Mouse (Mus musculus): ENCODE results near the gene 2310022B05Rik.

Gene 2310022B05Rik

DNA sequence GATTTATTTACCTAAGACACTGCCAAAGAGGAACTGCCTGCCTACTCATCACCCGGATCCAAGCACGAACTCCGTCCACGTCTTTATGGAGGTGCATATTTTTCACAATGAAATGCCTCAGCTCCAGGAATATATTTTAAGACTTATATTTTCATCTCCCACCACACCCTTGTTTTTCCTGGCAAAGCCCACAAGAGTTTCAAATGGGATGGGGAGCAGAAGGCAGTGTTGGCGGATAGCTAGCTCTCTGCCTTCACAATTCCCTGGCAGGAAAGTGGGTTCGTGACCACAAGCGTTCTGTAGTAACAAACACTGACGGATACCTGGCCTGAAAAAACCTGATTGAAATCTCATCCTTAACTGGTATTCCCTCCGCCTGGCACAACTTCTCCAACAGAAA, 1.4 kb downstream of the 2310022B05Rik start:
- no peak for DNase-seq (ENCODE audit: low read depth, low spot score)

DNA sequence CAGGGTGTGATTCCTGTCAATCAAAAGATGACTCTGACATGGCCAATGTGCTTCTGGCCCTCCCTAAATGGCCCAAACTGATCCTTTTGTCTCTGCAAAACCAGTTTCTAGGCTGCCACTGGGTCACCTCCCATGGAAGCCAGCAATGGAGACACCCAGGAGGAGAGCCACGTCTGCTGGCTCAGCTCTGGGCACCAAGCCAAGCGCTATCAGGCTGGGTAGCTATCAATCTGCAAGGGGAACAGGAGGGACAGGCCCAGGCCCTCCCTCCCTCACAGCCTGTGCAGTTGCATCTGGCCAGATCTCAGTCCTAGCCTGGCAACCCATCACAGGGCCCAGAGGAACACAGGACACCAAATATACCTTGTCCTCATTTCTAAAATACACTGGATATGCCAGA, 4.8 kb downstream of the 2310022B05Rik start:
- DNase-seq (ENCODE audit: low read depth, low spot score): no peak

DNA sequence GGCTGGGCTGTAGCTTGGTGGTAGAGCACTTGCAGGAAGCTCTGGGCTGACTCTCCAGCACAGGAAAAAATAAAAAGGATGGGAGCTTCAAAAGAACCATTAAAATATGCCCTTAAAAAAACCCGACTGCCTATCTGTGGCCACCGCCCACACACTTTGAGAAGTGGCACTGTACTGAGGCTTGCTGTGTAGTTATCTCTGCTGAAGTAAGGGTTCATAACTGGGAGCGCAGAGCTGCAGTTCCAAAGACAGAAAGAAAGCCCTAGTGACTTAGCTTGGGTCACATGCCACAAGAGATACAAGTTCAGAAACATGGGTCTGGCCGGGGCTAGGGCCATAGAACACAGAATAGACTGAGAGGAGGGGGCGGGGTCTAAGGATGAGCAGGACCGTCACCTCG, 5.2 kb downstream of the 2310022B05Rik start:
- no peak for DNase-seq (ENCODE audit: low read depth, low spot score)

DNA sequence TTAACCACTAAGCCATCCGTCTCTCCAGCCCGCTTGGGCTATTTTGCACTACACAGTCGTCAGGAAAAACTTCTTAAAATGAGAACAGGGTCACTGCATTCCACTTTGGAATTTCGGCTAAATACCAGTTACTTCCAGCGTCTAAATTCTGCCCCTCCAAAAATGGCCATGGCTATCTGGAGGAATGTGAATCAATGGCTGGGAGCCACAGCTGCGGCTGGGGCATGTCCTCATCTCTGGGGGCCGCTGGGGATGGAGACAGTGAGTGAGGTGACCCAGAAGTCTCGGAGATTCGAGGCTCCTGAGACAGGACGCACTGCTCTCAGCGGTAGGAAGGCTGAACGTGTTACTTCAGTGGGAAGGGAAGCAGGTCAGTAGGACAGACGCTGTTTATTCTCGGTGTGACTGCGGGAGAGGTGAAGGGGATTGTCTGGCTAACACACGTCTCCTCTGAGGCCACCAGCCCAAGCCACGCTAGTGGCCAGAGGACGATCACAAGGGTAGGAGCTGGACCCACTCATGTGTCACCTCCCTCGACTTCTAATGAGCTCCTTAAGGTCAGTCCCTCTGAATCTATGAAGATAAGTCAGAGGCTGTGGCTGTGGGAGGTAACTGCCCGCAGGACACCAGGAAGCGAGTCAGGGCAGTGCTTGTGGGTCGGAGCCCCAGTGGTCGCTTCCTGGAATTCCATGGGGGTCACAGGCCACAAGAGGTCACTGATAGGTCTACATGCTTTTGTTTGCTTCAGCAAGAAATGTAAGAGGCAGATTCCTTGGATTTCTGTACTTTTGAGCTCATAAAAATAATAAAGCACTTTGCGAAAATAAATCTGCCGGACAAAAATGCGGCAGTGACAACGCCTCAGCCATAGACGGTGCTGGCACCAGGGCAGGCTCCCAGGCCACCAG, 9.3 kb downstream of the 2310022B05Rik start:
- DNase-seq (ENCODE audit: low read depth, low spot score): peak; percentile 68

DNA sequence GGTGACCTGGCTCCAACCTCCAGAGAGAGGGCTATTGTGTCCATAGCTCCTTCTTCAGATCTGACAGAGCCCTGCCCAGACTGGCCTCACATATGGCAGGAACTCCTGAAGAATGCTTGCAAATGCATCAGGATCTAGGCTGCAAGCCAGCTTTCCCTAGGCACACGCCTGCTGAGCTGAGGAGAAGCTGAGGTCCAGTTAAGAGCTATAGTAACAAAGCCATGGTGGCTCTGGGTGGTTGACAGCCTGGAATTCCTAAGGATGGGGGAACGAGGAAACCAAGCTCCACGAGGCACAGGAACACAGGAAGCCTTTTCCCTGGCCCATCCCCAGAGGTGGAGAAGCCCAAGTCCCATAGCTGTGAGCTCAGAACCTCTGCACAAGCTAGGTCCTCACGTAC, 10.6 kb downstream of the 2310022B05Rik start:
- DNase-seq (ENCODE audit: low read depth, low spot score): peak; percentile 47

DNA sequence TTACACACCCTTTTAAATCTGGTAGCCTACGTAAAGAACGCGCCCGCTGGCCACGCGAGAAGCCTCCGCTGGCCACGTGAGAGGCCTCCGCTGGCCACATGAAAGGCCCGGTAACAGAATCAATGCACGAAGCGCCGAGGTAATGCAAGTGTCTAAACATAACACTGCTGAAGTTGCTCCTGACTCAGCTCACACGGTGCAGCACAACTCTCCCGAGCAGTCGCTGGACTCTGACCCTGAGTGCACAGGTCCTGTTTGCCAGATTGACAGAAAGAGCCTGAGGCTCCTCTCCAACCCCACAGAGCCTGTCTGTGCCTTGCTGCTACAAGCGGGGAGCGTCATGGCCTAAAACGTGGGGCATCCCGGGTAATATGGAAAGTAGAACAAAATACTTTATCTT, 11.4 kb downstream of the 2310022B05Rik start:
- DNase-seq (ENCODE audit: low read depth, low spot score): no peak

DNA sequence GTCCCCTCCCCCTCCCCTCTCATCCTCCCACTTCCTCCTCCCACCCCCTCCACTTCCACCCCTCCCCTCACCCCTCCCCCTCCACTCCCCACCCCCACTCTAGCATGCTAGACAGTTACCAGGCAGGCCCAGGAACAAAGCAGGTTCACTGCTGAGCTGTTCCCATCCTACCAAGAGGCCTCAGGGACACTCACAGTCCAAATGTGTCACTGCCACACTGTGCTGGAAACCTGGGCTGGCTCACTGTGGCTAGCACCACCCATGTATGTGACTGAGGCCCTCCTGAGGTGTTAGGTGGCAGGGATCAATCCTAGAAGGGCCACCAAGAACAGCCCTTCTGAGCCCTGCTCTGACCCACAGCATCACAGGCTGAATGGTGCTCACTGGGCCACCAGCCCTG, 14.9 kb downstream of the 2310022B05Rik start:
- DNase-seq (ENCODE audit: low read depth, low spot score): no peak

DNA sequence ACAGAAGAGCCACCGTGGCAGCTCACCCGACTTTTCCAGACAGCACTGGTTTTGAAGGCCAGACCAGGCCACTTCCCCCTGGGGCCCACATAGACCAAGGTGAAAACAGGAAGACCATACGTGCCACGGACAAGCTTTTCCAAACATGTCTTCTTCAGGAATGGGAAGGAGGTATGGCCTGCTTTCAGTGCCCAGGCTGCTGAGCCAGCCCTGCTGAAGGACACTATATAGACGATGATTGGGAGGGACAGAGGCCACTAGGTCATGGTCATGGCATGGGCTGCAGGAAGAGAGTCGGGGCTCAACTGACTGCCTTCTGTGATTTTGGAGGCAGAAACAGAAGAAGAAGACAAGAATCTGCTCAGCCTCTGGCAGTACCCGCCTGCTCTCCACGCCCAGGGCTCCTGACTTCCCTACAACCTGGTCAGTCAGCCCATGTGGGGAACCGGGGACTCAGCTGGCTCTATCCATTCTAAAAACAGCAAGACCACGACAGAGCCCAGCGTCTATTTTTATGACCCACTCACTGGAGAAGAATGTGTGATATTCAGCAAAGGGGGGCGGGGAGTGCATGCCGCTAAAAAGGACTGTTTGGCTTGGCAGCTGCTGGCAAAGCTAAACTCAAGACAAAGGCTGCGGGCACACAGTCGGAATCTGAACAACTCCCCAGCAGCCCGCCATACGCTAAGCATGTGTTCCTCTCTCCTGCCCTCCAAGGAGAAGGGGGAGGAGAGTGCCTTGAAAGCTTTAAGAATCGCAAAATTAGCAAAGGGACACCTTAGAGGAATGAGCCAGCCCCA, 19.4 kb downstream of the 2310022B05Rik start:
- peak; percentile 55 for DNase-seq (ENCODE audit: low read depth, low spot score)

DNA sequence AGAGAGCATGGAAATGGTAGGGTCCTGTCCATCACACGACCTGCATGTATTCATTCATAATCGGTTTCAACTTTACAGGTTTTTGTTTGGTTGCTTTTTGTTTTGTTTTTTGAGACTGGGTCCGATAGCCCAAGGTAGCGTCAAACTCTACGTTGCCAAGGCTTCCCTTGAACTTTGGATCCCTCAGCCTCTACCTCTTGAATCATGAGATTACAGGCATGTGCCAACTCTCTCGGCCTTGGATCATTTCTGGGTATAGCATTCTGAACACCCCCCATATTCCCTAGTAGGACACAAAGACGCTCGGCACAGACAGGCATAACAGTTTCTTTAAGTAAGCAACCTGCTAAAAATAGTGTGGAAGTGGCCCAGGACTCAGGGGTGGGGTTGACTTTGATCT, 21.6 kb downstream of the 2310022B05Rik start:
- DNase-seq (ENCODE audit: low read depth, low spot score): no peak

DNA sequence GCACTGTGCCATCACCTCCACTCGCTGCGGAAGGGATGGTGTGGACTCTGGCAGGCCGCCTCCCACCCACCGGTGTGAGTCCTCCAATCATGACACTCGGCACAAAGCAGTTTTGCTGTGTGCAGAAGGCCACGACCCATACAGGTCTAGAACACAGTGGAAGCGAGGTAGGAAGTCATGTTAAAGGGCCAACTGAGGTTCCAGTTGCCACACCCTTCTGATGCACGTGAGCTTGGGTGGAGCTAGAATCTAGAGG, 28.0 kb downstream of the 2310022B05Rik start:
- no peak for DNase-seq (ENCODE audit: low read depth, low spot score)

DNA sequence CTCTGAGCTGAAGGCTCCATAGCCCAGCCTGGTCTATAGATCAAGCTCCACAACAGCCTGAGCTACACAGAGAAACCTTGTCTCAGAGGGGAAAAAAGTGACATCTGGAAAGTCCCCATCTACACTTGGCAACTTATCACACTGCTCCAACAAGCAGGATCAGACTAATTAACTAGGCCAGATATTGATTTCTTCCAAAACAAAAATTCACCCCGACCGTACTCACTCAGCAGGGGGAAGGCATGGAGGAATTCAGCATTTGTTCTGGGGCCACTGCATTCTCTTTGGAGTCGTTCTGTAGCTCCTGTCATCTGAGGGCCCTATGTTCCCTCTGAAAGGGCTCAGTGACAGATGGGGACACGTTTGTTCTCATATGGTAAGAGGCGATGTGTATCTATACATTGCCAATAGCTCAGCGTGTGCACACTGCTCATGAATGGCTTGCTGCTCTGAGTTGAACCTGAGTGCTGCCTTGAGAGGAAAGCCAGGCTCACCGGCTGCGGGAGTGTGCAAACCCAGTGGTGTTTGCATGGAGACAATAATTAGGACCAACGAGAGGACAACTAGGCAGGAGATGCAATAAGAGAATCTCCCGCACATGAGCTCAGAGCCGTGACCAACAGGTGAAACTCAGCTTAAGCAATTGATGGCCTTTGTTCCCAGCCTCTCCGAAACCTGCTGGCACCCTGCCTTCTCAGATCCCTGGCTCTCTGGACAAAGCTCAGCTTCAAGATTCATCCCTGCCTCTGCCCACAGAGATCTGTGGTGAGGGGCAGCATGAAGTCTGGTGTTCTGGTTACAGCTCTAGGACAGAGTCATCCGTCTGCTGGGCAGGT, 28.5 kb downstream of the 2310022B05Rik start:
- DNase-seq (ENCODE audit: low read depth, low spot score): no peak

DNA sequence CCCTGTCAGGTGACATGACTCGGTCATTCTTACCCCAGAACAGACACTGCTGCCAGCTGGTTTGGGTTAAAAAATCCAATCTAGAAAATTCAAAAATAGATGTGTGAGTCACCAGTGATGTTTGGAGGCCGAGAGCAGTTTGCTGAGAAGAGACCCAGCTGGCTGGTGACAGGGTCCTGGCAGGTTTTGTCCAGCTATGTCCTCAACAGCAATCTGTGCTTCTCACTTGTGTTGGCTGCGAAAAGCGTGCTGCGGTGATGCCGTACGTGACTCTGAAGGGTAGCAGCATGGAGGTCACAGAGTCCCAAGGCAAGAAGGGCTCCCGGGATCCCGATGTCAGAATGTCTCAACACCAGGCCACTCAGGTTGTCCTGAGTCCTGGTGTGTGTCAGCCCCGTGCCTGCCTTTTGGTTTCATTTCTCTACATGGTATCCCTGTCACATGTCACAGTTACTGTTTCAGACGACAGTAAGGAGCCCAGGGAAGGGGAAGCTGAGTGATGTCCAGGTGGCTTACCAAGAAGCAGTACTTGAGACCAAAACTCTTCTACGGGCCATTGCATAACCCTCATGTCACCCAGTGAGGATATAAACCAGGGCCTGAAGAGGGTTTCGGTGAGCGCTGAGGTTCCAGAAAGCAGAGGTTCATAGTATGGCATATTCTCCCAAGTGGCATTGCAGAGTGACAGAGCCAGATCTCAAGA, 30.0 kb downstream of the 2310022B05Rik start:
- no peak for DNase-seq (ENCODE audit: low read depth, low spot score)

DNA sequence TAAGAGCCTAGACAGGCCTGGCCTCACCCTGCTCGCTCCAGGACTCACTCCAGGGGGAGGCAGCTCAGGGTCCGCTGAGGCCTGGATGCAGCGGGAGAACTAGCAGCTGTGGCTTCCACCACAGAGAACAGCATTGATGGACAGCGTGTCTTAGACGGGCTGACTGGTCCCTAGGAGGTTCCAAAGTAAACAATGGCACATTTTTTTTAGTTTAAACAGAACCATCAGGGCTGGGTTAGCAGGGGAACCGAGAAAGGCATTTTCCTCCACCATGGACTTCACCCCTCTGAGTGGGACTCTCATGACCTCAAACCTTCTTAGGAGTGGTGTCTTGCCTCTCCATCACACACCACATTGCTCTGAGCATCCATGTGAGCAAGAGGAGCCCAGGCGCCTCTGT, 31.2 kb downstream of the 2310022B05Rik start:
- DNase-seq (ENCODE audit: low read depth, low spot score): no peak

DNA sequence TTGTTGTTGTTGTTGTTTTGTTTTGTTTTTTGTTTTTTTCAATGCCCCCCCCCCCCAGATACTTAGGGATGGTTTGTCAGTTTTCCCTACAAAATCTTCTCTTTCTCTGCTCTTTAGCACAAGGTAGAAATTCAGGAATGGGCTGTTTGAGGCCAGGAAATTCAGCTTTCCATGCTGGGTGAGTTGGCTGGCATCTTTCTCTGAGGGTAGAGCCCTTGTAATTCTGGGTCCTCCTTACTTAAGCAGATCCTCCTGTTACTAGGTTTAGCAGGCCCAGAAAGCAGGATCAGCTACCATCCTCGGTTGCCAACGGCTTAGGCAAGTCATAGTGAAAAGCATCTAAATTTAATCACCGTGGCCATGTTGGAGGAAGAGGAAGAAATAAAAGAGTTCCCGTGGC, 32.3 kb downstream of the 2310022B05Rik start:
- no peak for DNase-seq (ENCODE audit: low read depth, low spot score)

DNA sequence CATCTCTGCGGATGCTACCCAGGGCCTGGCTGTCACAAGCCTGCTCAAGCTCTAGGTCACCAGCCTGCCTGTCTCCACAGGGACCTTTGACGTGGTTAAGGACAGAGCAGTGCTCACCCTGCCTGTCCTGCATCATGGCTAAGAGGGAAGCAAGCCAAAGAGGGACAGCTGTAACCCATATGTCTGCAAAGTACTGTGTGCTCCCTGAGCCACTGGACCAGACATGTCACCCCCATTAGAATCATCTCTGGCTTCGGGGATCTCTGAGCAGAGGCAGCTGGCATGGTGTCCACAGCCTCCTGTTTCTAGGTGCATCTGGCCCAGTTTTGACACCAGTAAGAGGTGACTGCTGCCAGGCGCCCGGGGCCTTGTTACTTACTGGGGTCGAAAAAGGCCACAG, 32.7 kb downstream of the 2310022B05Rik start:
- DNase-seq (ENCODE audit: low read depth, low spot score): no peak

DNA sequence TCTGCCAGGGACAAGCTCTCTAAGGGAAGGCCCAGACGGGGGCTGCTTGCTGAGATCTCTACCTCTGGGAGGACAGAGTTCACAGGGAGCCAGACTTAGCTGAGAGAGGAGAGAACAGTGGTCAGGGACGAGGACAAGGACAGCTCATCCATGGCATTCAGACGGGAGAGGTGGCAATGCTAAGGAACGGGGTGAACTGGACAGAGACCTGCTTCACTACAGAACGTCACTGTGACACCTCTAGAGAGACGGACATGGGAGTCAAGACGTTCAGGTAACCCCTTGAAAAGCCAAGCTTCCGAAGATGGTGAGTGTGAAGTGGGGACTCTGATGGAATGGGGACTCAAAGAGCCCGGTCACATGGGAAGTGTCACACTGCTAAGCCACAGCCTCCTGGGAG, 36.9 kb downstream of the 2310022B05Rik start:
- no peak for DNase-seq (ENCODE audit: low read depth, low spot score)

DNA sequence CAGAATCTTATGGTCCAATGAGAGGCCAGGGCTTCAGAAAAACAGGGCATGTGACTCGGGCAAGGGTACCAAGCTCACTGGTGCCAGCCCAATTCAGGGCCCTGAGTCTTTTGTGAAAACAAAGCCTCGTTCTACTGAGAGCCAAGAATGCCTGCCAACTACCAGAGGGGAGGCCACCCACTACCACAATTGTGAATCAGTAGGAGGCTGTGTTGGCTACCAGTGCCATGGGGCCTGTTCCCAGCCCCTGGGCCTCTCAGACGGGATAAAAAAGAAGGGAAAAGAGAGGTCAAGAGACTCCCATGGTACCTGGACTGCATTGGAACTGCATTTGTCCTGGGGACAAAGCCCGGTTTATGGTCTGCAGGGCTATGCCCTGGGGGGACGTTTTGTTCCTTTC, 41.9 kb downstream of the 2310022B05Rik start:
- DNase-seq (ENCODE audit: low read depth, low spot score): no peak

DNA sequence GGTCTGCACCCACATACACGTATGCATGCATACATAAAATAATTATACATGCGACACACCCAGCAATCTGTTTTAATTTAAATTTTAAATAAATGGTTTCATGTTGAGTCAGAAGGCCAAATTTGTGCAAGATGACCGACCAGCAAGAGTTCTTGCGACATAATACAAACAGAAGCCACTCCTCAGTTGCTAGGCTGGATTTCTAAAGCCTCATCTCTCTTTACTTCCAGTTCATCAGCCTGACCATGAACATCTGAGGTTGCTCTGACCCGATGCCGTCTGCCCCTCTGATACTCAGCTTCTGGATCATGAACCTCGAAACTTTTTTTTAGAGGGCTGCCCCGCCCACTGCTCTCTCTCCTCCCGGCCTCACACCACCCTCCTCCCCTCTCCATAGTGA, 44.9 kb downstream of the 2310022B05Rik start:
- no peak for DNase-seq (ENCODE audit: low read depth, low spot score)

DNA sequence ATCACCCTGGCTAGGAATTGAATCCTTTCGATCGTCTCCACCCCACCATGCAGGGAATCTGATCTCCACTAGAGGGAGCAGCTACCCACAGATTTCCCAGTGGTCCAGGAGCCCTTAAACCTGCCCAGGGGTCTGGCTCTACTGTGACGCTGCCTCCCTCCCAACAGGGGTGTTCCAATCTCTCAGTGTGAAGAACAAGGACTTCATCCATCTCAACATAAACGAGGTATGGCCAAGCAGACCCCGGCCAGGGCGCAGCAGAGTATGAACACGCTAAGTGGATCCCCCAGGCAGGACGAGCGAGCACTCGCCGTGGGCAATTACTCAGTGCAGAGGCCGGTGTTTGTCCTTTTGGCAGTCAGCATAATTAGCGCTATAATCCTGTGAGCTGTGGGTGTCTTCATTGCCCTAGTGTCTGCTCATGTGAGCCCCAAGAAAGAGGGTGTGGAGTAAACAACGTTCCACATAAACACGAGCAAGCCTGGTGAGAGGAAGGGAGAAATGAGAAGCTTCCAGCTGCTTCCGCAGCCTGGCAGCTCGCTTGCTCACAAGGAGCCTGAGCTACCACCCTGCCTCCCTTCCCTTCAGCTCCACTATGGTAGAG, 45.8 kb downstream of the 2310022B05Rik start:
- DNase-seq (ENCODE audit: low read depth, low spot score): peak; percentile 77

DNA sequence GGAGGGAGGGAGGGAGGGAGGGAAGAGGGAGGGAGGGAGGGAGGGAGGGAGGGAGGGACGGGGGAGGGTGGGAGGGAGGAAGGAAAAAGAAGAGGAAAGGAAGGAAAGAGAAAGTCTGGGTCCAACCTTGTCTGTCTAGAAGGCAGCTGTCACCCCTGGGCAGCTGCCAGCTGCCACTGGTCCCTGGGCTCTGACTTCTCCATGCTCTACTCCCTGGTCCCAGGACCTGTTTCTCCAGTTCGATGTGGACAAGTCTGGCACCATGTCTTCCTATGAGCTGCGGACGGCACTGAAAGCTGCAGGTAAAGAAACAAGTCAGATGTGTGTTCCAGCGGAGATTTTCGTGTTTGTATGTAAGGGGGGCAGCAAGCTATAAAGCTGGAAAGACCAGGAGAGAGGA, 48.8 kb downstream of the 2310022B05Rik start:
- DNase-seq (ENCODE audit: low read depth, low spot score): no peak

DNA sequence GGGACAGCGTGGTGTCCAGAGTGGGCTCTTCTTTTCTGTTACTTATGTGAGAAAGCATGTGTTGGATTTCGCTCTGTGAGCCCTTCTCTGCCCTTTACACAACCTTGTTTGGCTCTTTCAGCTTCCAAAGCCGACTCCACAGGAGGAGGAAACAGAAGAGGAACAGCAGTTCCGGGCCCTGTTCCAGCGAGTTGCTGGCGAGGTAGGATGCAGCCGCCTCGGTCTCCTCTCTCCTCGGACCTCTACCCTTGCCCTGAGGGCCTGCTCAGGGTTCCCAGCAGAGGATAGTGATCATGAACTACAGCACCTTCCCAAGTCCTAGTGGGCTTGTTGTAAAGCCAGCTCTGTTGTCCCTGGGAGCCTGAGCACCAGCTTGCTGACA, 54.2 kb downstream of the 2310022B05Rik start:
- DNase-seq (ENCODE audit: low read depth, low spot score): no peak

Measured in mesoderm, embryonic 11.5 days (tissue).